Mouse (Mus musculus) kidney, postnatal 10 days (tissue): ENCODE data around the gene Atp5k.

ENCODE experiments used
- DNase-seq: peaks from one replicate; pipeline ENCODE4 v3.0.0; 2021; ENCODE audit warnings: mixed read lengths

The Atp5k gene

GRCm38 (mm10) chr5:108433804-108434587 lies at the start of gene Atp5k:
TSS of gene Atp5k (minus strand) at chr5:108434448.
- peak; percentile 96 for DNase-seq

- no peak for DNase-seq
These were observed 48.8 kb upstream of the Atp5k start for GRCm38 (mm10) chr5:108483006-108483405.

- DNase-seq: no peak
These were observed 41.7 kb upstream of the Atp5k start for GRCm38 (mm10) chr5:108475977-108476376.

GRCm38 (mm10) chr5:108473737-108474136 lies 39.5 kb upstream of the Atp5k start:
- no peak for DNase-seq

GRCm38 (mm10) chr5:108469617-108470016 lies 35.4 kb upstream of the Atp5k start:
- DNase-seq: no peak

GRCm38 (mm10) chr5:108466647-108467046 lies 32.4 kb upstream of the Atp5k start:
- no peak for DNase-seq

- no peak for DNase-seq
These were observed 31.1 kb upstream of the Atp5k start for GRCm38 (mm10) chr5:108465131-108465891.

GRCm38 (mm10) chr5:108462446-108462845 lies 28.2 kb upstream of the Atp5k start:
- DNase-seq: no peak

GRCm38 (mm10) chr5:108461082-108462065 lies 27.1 kb upstream of the Atp5k start, which contains the start of gene Pcgf3:
TSS of gene Pcgf3 (plus strand) at chr5:108461232.
- peak; percentile 99 for DNase-seq

GRCm38 (mm10) chr5:108460461-108460860 lies 26.2 kb upstream of the Atp5k start:
- DNase-seq: peak; percentile 10

- DNase-seq: no peak
These were observed 24.5 kb upstream of the Atp5k start for GRCm38 (mm10) chr5:108458706-108459105.

GRCm38 (mm10) chr5:108454094-108454493 lies 19.8 kb upstream of the Atp5k start:
- DNase-seq: no peak

GRCm38 (mm10) chr5:108452422-108452821 lies 18.2 kb upstream of the Atp5k start:
- DNase-seq: no peak

- no peak for DNase-seq
These were observed 17.4 kb upstream of the Atp5k start for GRCm38 (mm10) chr5:108451611-108452010.

GRCm38 (mm10) chr5:108450837-108451540 lies 16.7 kb upstream of the Atp5k start:
- DNase-seq: no peak

- DNase-seq: peak; percentile 85
These were observed 14.8 kb upstream of the Atp5k start, which contains the start of gene Mfsd7a for GRCm38 (mm10) chr5:108448785-108449668. TSS of gene Mfsd7a (minus strand) at chr5:108448891.

GRCm38 (mm10) chr5:108447857-108448256 lies 13.6 kb upstream of the Atp5k start:
- DNase-seq: no peak

GRCm38 (mm10) chr5:108446973-108447372 lies 12.7 kb upstream of the Atp5k start:
- no peak for DNase-seq

- DNase-seq: no peak
These were observed 1.9 kb upstream of the Atp5k start for GRCm38 (mm10) chr5:108436101-108436500.

- DNase-seq: no peak
These were observed 3.1 kb downstream of the Atp5k start for GRCm38 (mm10) chr5:108431196-108431595.

GRCm38 (mm10) chr5:108427186-108427585 lies 7.1 kb downstream of the Atp5k start:
- DNase-seq: peak; percentile 69
